Mouse (Mus musculus) gastrocnemius, postnatal 4 days (tissue): ENCODE measurements at regions not wholly inside any gene's neighbourhood (a gene's known extent, or its start where the extent isn't known, plus 50 kb on each side); places are given as distances from the start of the nearest gene placed in this dataset.
A peak's percentile ranks its signal among the peaks of the same experiment; 100 is the strongest.

Experiments
- DNase-seq, 2 experiments: peaks; one replicate each; pipeline ENCODE4 v3.0.0; 2021 to 2022; ENCODE audit warnings: low spot score in 2 of 2, mixed read lengths in 2 of 2

- DNase-seq = no peak
Measured at GRCm38 (mm10) chr2:159622141-159622669, 711.8 kb downstream of the Gm826 start.

- DNase-seq = peak in 1 of 2 experiments; percentile 50
Measured at GRCm38 (mm10) chr2:159625306-159625705, 708.7 kb downstream of the Gm826 start.

GRCm38 (mm10) chr2:159645861-159646260 is 688.1 kb downstream of the Gm826 start:
- DNase-seq = peak; percentile 21 to 29

GRCm38 (mm10) chr2:159646595-159646994 is 687.4 kb downstream of the Gm826 start:
- DNase-seq = no peak

GRCm38 (mm10) chr2:159652243-159652642 is 681.7 kb downstream of the Gm826 start:
- DNase-seq = no peak

- no peak for DNase-seq
Measured at GRCm38 (mm10) chr2:159676845-159677244, 657.1 kb downstream of the Gm826 start.

GRCm38 (mm10) chr2:159680641-159681040 is 653.3 kb downstream of the Gm826 start:
- no peak for DNase-seq

GRCm38 (mm10) chr2:159703100-159703499 is 630.9 kb downstream of the Gm826 start:
- no peak for DNase-seq

- DNase-seq = peak in 1 of 2 experiments; percentile 27
Measured at GRCm38 (mm10) chr2:159708141-159708540, 625.8 kb downstream of the Gm826 start.

- DNase-seq = no peak
Measured at GRCm38 (mm10) chr2:159714633-159715032, 619.3 kb downstream of the Gm826 start.

- DNase-seq = peak in 1 of 2 experiments; percentile 45
Measured at GRCm38 (mm10) chr2:159718738-159719137, 615.2 kb downstream of the Gm826 start.

- DNase-seq = no peak
Measured at GRCm38 (mm10) chr2:159725158-159726076, 608.5 kb downstream of the Gm826 start.

GRCm38 (mm10) chr2:159729301-159729700 is 604.7 kb downstream of the Gm826 start:
- no peak for DNase-seq

- no peak for DNase-seq
Measured at GRCm38 (mm10) chr2:159730221-159730620, 603.7 kb downstream of the Gm826 start.

- no peak for DNase-seq
Measured at GRCm38 (mm10) chr2:159731305-159731704, 602.7 kb downstream of the Gm826 start.

- no peak for DNase-seq
Measured at GRCm38 (mm10) chr2:159732413-159732812, 601.5 kb downstream of the Gm826 start.

- DNase-seq = no peak
Measured at GRCm38 (mm10) chr2:159734576-159734975, 599.4 kb downstream of the Gm826 start.

- no peak for DNase-seq
Measured at GRCm38 (mm10) chr2:159755541-159756011, 578.4 kb downstream of the Gm826 start.

GRCm38 (mm10) chr2:159760806-159761205 is 573.2 kb downstream of the Gm826 start:
- no peak for DNase-seq

GRCm38 (mm10) chr2:159763115-159763514 is 570.8 kb downstream of the Gm826 start:
- no peak for DNase-seq
